Mouse (Mus musculus): ENCODE results near the gene Dbp.

GRCm38 (mm10) chr7:45693921-45694591 lies 10.8 kb upstream of the Dbp start, which contains the start of gene Sec1:
- TF ChIP-seq POLR2A (IDR thresholded peaks at IDR 0.05; ENCODE audit: borderline replicate concordance, low read depth, low read length) (no peak), CTCF (IDR thresholded peaks at IDR 0.05; ENCODE audit: low read depth, low read length) (no peak)
